Mouse (Mus musculus): ENCODE results near the gene Lrrc74b.

GRCm38 (mm10) chr16:17507018-17507552, 54.0 kb downstream of the Lrrc74b start:
- TF ChIP-seq USF1 (IDR thresholded peaks at IDR 0.05; ENCODE audit: low read depth) (no peak), CTCF (IDR thresholded peaks at IDR 0.05; ENCODE audit: control insufficient read depth, insufficient read depth, insufficient read length) (no peak)
